Mouse (Mus musculus) left cerebral cortex, adult 9 months (tissue): ENCODE data around the gene Dut.

Experiments
- DNase-seq, 2 experiments: peaks; one replicate each; pipeline ENCODE4 v3.0.0; 2022; ENCODE audit warnings: low spot score in 2 of 2

Dut gene

DNA sequence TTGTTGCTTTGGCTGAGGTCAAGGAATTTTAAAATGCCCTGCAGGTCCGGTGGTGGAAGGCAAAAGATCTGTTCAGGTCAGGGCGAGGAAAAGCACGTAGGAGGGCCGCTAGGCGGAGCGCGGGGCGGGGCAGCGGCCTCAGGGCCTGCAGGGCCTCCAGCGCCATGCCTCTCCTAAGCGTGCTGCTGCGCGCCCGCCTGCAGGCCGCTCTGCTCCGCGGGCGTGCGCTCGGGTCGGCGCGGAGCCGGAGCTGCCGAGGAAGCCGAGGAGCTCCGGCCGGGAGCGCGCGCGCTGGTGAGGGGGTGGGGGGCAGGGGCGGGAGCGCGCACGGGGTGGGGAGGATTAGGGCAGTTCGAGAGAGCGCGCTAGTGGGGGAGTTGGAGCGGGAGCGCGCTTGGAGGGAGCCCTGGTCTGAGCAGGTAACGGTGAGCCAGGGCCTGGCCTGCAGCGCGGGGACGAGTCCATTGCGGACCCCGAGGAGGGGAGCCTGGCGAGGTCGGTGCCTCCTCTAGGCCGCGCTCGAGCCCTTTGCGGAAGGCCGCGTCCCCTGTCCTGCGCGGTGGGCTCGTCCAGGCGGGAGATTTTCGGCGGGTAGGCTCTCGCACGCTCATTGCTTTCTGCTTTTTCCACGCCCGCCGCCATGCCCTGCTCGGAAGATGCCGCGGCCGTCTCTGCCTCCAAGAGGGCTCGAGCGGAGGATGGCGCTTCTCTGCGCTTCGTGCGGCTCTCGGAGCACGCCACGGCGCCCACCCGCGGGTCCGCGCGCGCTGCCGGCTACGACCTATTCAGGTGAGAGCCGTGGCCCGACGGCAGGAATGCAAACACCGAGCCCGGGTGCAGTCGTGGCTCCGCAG is at the start of gene Dut:
TSS of gene Dut (plus strand) at position 83 of the 854 bp plus-strand sequence.
- DNase-seq: peak; percentile 78 to 90

DNA sequence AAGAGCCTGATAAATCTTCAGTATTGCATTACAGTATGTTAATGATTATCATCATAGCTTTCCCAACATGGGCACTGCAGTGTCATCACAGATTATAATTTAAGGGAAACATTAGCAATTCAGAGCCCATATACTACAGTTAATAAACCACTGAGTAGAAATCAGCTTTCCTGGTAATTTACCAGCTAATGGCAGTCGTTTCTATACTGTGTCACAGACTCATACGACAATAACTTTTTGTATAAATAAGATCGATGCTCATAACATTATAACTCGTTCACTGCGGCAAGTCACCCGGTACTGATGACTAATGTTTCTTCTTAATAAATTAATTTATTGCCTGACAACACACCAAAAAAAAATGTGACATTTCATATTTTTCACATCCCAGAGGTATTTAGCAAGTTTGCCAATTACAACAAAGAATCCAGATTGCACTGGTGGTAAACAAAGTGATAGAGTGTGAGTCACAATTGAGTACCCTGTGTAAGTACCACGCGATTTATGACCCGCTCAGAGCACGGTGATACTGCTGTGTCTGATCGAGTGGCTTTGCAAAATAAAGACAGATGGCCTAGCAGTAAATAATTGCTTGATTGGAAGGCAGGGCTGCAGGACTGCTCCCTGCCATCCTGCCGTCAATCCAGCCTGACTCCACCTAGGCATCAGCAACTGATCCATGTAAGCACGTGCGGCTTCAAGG is 37.9 kb upstream of the Dut start:
- no peak for DNase-seq

DNA sequence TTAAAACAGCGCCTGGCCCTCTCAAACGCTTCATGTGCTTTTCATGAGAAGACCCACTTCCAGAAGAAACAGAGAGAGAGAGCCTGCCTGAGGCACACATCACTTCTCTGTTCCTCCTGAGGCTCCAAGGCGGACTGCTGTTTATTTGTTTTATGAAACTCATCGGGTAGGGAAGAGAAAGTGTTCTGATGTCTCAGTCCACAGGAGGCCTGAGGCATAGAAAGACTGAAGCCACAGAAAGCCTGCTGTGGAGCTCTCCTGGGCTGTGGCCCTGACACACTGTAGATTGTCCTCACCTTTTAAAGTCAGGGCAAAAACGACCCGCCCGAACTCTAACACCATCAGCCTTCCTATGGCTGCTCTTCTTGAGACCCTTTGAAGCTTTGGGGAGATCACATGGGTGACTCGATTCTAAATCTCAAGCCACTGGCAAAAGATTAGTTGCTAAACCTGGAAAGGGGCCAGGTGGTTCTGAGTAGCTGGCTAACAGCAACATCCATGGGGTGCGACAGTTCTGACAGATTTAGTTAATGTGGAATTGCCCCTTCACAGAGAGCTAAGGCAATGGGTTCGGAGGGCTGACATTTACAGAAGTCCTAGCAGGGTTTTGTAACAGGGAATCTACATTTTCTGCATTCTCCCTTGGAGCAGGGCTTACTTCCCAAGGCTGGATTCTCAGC is 35.0 kb upstream of the Dut start:
- DNase-seq: no peak

DNA sequence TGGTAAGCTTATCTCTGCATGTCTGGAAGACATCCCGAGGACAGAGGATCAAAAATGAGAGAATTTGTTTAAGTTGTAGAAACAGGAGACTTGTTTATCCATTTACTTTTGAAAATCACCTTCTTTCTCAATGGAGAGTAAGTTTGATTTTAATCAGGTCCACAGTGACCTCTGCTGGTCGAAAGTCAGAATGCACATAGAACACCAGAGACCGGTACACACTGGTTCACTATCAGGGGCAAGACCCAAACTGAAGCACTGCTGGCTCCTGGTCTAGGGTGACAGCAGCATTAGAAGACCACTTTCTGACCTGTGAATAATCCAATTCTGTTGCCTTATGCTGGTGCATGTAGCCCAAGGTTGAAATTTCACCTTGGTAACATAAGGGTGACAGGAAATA is 32.4 kb upstream of the Dut start:
- DNase-seq: peak in 1 of 2 experiments; percentile 75

DNA sequence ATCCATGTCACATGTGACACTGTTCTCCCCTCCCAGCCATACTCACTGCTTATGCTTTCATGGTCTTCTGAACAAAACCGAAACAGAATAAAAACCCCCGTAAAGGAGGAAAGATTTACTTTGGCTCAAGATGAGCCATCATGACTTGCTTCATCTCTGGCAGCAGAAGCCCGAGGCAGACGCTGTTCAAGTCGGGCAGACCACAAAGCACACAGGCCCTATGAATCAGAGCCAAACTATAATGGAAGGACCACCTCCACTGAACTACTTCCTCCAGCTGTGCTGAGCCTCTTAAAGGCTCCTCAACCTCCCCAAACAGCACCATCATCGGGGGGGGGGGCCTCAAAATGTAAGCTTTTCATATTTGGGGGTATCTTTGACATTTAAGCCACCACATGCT is 29.7 kb upstream of the Dut start:
- no peak for DNase-seq

DNA sequence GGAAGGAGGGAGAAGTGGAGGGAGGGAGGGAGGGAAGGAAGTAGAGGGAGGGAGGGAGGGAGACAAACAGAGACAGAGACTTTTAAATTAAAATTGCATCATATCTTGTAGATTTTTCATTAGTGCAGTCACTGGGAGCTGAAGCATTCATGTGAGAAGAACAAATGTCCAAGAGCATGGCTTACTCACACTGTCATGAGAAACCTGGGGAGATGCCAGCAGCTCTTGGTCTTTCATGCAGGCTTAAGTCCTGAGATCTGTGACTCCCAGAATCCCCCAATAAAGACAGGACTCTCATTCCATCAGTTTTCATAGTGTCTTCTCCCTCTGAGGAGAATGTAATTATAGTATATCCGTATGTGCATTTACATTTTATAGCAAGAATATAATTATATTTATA is 28.4 kb upstream of the Dut start:
- DNase-seq: no peak

DNA sequence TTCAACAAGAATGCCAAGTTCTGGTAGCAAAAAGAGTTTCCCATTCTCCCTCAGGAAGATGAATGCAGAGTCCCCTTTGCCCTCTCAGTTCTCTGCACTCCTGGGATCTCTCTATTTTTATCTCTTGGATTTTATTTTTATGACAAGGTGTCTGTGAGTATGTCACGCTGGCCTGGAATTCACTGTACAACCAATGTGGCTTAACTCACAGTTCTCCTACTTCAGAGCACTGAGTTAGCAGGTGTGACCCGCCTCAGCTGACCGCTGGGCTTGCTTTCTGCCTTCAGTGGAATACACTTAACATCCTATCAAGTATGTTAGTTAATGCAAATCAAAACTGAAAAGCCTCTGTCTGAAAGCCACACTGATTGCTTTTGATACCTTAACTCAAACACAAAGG is 27.7 kb upstream of the Dut start:
- no peak for DNase-seq

DNA sequence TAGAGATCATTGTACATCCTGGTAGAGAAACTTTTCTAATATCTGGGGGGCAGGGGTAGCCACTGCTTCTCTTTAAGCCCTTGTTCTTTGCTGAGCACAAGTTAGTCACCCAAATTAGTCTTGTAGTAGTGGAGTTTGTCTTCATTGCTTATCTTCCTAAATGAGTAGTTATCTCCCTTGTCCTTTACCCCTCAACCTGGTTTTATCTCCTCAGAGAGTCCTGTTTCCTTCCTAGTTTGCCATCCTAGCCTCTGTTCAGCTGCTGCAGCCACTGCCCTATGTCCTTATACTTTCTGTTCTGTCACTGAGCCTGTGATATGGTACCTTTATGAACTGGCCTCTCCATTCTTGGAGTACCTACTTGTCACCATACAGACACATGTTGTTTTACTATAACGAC is 25.3 kb upstream of the Dut start:
- DNase-seq: no peak

DNA sequence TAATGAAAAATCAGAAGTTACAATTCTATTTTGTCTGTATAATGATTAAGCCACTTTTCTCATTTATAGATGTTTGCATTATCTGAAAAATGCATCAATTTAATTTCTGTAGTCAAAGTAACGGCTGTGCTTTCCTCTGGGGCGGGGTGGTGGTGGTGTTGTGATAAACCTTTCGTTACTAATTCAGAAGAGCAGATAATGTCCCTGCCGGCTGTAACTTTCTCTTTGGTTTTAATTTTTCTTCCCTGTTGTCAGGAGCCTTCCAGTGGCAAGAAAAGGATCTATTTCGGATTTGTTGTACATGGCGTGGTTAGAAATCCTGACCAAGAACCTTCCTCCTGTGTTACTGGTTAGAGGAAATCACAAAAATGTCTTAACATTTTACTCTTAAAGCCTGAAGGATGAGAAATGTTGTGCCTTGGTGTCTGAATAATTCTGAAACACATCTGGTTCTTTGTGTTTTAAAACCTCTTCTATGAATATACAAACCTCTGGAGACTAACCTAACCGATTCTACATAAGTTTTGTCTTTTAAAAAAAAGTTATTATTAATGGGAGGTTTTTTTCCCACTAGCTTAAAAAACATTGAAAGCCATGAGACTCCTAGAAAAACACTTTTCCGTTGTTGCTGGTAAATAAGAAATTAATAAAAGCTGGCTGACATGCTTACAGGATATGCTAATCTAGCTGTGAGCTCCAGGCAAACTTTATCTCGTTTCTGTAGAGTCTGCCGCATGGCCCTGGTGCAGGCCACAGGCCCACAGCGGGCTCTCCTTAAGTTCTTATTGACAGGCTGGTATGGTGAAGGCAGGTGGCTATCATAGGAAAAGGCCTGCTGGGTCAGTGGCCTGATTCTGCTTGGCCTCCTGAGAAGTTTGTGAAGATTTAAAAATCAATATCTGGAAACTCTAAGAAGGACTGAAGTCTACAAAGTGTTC is 18.2 kb upstream of the Dut start:
- no peak for DNase-seq

DNA sequence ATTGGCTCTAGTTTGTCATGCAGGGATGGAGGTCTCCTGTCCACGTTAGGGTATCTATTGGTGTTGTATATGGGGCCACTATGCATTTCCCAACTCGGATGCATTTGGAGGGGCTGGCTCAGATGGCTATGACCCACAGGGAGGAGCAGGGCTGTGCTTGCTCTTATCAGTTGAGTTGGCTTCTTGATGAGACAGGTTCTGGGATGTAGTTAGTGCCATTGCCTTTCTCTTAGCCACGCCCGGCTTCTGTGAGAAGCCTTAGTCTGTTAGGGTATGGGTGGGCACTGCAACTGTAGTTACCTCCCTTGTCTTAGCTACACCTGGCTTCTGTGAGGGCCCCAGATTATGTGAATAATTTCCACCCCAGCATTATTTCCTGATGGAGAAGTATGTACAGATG is 14.8 kb upstream of the Dut start:
- no peak for DNase-seq

DNA sequence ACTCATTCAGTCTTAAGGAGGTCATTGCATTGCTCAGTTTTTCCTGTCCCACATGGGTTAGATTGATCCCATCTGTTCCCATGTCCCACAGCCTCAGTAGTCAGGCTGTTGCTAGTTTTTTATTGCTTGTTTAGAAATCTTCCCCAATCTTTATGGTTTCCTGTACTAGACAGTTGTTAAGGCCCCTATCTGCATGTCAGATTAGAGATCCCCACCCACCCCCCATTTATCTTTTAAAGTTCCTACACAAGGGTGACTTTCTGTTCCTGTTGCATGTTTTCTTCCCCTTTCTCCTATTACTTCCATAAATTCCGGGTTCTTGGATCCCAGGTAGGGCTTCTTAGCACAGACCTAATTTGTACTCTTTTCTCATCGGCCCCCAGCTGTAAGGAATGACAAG is 13.5 kb upstream of the Dut start:
- DNase-seq: no peak

DNA sequence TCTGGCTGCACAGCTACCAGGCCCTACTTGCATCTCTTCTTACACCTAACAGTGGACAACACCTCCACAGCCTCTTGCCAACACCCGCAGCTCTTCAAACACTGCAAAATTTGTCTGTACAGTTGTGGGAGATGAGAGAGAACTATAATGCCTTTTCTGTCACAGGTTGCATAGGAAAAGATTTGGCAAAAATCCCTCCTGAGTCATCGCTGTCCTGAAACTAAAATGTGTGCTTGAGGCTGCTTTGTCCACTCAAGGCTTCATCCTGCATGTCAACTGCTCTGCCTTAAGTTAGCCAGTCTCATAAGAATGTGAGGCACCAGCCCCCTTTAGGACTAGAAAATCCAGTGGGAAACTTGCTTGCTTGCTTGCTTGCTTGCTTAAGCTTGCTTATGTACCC is 12.9 kb upstream of the Dut start:
- DNase-seq: no peak

DNA sequence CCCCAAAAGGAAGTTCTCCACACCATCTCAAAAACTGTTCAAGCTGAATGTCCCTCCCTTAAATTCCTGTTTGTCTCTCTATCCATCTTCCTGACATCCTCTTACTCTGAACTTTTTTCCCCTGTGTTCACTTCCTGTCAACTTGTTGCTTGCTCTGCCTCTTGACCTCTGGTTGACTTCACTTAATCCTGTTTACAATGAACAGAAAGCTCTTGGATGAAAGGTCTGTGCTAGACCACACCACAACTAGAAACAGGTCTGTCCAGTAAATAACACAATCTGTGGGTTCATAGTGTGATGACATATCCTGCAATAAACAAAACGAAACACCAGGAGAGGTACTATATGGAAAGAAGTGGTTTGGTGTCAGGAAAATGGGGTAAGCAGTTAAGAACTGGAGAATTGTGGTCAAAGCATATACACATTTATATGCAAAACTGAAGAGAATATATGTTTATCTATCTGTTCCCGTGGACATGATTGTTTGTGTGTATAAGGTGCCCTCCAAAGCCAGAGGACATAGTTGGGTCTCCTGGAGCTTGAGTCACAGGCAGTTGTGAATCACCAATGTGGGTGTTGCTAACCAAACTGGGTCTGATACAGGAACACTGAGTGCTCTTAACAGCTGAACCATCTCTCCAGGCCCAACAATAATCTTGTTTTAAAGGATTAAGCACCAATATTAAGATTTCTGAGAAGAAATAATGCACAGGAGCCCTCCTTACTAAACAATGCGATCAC is 1.3 kb upstream of the Dut start:
- DNase-seq: no peak

DNA sequence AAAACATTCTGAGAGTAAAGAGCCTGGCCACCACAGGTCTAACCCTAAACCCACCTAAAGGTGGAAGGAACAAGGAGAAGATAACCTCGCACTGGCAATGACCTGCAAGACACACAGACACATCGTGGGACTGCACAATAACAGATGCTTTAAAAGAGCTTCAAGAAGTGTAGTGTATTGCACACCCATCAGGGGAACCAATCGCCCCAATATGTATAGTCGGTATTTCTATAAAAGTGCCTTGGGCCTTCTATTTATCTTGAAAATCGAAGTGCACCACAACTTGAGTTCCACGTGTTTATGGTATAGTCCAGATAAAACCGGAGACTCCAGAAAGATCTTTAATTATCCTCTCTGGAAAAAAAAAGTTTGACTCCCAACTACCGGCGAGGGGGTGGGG is 321 bp upstream of the Dut start:
- DNase-seq: no peak

DNA sequence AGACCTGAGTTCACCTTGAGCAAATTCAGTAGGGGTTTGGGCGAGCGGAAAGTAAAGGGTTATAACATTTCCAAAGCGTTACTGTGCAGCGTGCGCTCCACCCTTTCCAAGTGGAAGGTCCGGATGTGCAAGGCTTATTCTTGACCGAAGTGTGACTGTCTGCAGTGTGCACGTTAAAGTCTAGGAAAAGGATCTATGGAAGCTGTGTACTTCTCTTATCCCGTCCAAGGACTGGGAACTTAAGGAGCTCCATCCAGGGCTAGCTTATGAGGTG is 909 bp downstream of the Dut start:
- DNase-seq: no peak

DNA sequence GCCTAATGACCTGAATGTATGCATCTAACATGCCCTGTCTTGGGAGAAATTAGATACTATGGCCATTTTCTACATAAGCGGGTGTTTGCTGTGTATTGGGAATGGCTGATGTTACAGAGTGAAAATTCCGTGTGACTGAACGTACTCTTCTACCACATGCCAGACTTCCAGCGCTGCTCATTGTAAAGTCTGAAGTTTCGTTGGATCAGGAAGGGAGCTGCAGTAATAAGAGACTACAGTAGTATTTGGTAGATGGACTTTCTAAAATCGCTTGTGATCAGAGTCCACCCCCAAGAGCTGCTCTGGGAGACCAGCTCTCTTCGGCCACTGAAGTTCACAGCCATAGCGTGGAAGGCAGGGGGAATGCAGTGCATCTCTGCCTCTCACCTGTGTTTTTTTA is 1.3 kb downstream of the Dut start:
- no peak for DNase-seq

DNA sequence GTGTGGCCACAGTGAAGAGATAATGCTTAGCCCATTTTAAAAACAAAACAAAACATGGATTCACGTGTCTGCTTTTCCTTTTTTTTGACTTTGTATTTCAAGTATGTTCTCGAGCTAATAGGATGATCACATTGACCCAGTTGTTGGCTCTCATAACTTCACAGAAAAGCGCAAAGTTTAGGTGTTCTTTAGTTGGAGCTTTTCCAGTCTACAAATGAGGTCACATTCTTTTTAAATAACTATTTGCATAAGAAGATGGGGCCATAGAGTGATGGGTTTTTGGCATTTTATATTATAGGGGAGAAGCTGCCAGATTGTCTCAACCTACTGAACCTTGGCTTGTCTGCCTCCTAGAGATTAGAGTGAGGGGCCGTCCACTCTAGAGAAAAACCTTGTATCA is 2.3 kb downstream of the Dut start:
- no peak for DNase-seq

DNA sequence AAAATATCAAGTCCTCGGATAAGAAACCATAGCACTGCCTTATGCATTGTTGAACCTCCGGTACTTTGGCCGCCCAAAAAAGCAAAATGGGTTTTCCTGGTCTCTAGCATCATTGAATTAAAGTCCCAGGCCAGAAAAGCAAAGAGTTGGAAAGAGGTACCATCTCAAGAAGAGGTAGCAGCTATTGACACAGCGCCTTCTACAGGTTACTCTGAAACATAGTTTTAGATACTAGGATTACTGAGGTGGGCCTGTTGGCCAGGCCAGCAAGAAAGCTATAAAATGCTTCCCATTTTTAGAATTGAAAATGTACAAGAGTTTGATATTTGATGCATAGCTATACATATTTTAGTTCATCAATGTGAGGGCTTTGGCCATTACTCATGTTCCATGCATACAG is 2.9 kb downstream of the Dut start:
- DNase-seq: no peak

DNA sequence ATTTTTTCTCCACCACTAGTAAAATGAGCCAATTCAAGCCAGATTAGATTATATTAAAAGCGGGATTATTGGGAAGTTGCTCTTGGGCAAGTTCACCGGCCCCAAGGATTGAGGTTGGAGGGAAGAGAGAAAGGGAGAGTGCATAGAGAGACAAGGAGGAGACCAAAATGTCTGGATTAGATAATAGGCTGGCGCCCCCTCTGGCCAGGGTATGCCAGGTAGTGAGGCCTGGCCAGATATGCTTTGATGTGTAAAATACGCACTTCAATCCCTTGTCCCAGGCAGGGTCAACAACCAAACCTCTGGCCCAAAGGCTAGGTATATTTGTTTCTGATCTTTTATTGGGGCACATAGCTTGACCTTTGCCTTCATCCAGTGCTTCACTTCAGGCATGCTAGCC is 4.8 kb downstream of the Dut start:
- no peak for DNase-seq

DNA sequence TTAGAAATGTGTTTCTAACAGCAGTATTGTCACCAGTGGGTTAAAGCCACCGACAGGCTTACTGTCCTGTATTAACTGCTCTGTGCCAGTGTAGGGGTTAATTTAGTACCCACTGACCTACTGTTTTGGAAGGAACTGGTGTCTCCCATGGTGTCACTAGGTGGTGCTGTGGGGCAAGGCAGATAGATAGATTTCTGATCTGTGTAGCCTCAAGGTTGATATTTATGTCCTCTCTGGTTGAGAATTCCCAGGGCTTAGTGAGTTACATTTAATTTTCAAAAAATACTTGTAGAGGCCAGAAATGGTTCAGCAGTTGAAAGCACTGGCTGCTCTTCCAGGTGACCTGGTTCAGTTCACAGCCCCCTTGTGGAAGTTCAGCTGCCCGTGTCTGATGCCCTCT is 5.3 kb downstream of the Dut start:
- peak in 1 of 2 experiments; percentile 31 for DNase-seq

DNA sequence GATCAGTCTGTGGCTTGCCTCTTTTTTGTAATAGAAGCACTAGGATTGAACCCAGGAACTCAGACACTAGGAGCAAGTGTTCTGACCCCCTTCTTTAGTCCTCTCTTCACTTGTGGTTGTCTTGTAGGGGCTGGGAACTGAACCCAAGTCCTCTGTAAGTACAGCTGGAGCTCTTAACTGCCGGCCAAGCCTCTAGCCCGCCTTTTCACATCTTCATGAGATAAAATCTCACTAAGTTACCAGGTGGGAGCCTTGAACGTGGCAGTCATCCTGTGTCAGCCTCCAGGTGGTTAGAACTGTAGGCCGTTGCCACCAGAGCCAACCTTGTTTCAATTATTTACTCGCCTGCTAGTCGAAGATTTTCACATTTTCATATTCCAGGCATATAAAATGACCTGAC is 6.7 kb downstream of the Dut start:
- no peak for DNase-seq
